8 mouse cellular contexts compared by ENCODE assay signal in genomic region chr11:106276454-106276853, GRCm38 (mm10). TPM values are rescaled to one million over a fixed set of nuclear protein-coding genes. Genes with fewer than 3 reads are reported as not detected.
DNase-seq lines count a peak whose midpoint lies in the region; ATAC-seq and TF ChIP-seq lines count a peak whose summit lies in the region.

Gene Tcam1 (plus strand): TSS chr11:106276672.

- H3K27me3 ChIP-seq in hindbrain, postnatal 0 days (ENCODE audit: insufficient read depth, low read length) = no peaks in the 10 kb centered on the region

- no peak within 1 kb of the TSS for H3K9ac ChIP-seq in hindbrain, postnatal 0 days (replicated peaks; ENCODE audit: low read length)

- DNase-seq in WW6 (ENCODE audit: low read depth, low spot score) = peak; percentile 95
- peak; percentile 94 for DNase-seq in gastrocnemius, adult 2 months
- DNase-seq in hindbrain, postnatal 0 days (ENCODE audit: low spot score) = peak; percentile 98
- DNase-seq in left cerebral cortex, adult 18-20 months (ENCODE audit: low spot score in 2 of 2) = peak; percentile 91 to 96
- DNase-seq in lung, postnatal 4 days = peak; percentile 90 to 96
- peak; percentile 93 for DNase-seq in retina, postnatal 7 days (ENCODE audit: low read depth, low spot score)
- DNase-seq in urinary bladder, adult 18-20 months (ENCODE audit: low spot score in 2 of 2) = peak; percentile 89

- peak; percentile 93 for TF ChIP-seq CTCF in gastrocnemius, adult 2 months (IDR thresholded peaks at IDR 0.05)
- TF ChIP-seq CTCF in hindbrain, postnatal 0 days (IDR thresholded peaks at IDR 0.05; ENCODE audit: low read depth) = peak; percentile 94

- H3K4me3 ChIP-seq in gastrocnemius, adult 2 months = peak within 1 kb of the TSS; percentile 61
- no peak within 1 kb of the TSS for H3K4me3 ChIP-seq in hindbrain, postnatal 0 days (ENCODE audit: low read length)

- ATAC-seq in common myeloid progenitor, adult 5-6 weeks (replicated peaks; ENCODE audit: low read depth, poor library complexity, severe bottlenecking) = peak; percentile 75
- peak; percentile 79 for ATAC-seq in hindbrain, postnatal 0 days

- H3K4me2 ChIP-seq in hindbrain, postnatal 0 days (ENCODE audit: low read depth, low read length) = peak within 1 kb of the TSS; percentile 42

- no peaks in the 10 kb centered on the region for H3K9me3 ChIP-seq in hindbrain, postnatal 0 days (ENCODE audit: low read length)

- 7% methylated on average over 25 of the region's 25 CpGs for WGBS in hindbrain, postnatal 0 days

- peak within 1 kb of the TSS; percentile 56 for H3K27ac ChIP-seq in gastrocnemius, adult 2 months
- no peak within 1 kb of the TSS for H3K27ac ChIP-seq in hindbrain, postnatal 0 days

- H3K4me1 ChIP-seq in hindbrain, postnatal 0 days (ENCODE audit: insufficient read depth, low read length) = peaks cover 4% of the 10 kb centered on the region

- intact Hi-C loops in gastrocnemius, adult 2 months (cut with DNase I) = loop anchor here (1.0 to 10.0 kb wide), 2 partner anchors 20 to 208 kb away; partner anchors contain the start of genes Ern1, Ftsj3 and Psmc5

- no peaks in the 10 kb centered on the region for H3K36me3 ChIP-seq in hindbrain, postnatal 0 days (ENCODE audit: insufficient read depth, low read length)

RNA-seq across cellular contexts. Expression of gene Tcam1, which starts in this region (rescaled TPM):
- 3.1 and 3.3 TPM in 2 replicates for total RNA-seq in common myeloid progenitor, adult 5-6 weeks (2017)
- total RNA-seq in gastrocnemius, adult 2 months (2021) = under 1 TPM; 0.08 TPM
- 0.05 and 1.3 TPM in 2 replicates for total RNA-seq in hindbrain, postnatal 0 days (2014; rRNA removed)
- 0.19 and 0.23 TPM in 2 replicates for polyA plus RNA-seq in hindbrain, postnatal 0 days (2015; fragmentation: Nextera tagmentation; extraction: Ambion mirVana)
- total RNA-seq in left cerebral cortex, adult 18-20 months (2021) = under 1 TPM in 1 of 2 experiments, not detected in 1; 0.12 TPM

Comparison
In these comparisons a context has a peak if more than half of its experiments do, and no peak if none do; other contexts are left out.
1. Peak in DNase-seq, H3K4me3 ChIP-seq and H3K27ac ChIP-seq in gastrocnemius, adult 2 months; RNA of the gene not detected or under 1 TPM.
2. Peak in DNase-seq in left cerebral cortex, adult 18-20 months; RNA of the gene not detected or under 1 TPM.